Mouse (Mus musculus) mature B cell (primary cell): Measurements from ENCODE around the gene Adgrl3.
"Not testable (repeated sequence)": the region's sequence is repeated elsewhere in the genome, so short reads cannot be mapped to it uniquely, and the experiment has no call there.

Source experiments
- in situ Hi-C: fragments of 300-500 bp; cut with MboI; formaldehyde crosslinking; loops from 2 replicates; pipeline ENCODE4 v1.14.3; 2019

Gene Adgrl3

GRCm38 (mm10) chr5:81405582-81406143 lies 385.7 kb downstream of the Adgrl3 start:
- in situ Hi-C loops = no loop called here

GRCm38 (mm10) chr5:81417326-81417725 lies 397.4 kb downstream of the Adgrl3 start:
- in situ Hi-C loops = no loop called here

GRCm38 (mm10) chr5:81427393-81427792 lies 407.5 kb downstream of the Adgrl3 start:
- in situ Hi-C loops = no loop called here

GRCm38 (mm10) chr5:81436375-81436774 lies 416.4 kb downstream of the Adgrl3 start:
- in situ Hi-C loops = no loop called here

- in situ Hi-C loops = no loop called here
Observed at GRCm38 (mm10) chr5:81442150-81442549, 422.2 kb downstream of the Adgrl3 start.

GRCm38 (mm10) chr5:81465971-81466370 lies 446.0 kb downstream of the Adgrl3 start:
- in situ Hi-C loops = no loop called here

- in situ Hi-C loops = no loop called here
Observed at GRCm38 (mm10) chr5:81474681-81475080, 454.7 kb downstream of the Adgrl3 start.

GRCm38 (mm10) chr5:81475406-81475805 lies 455.5 kb downstream of the Adgrl3 start:
- in situ Hi-C loops = no loop called here

- in situ Hi-C loops = no loop called here
Observed at GRCm38 (mm10) chr5:81475971-81476606, 456.2 kb downstream of the Adgrl3 start.

GRCm38 (mm10) chr5:81480911-81481310 lies 461.0 kb downstream of the Adgrl3 start:
- in situ Hi-C loops = no loop called here

- in situ Hi-C loops = no loop called here
Observed at GRCm38 (mm10) chr5:81483890-81484289, 464.0 kb downstream of the Adgrl3 start.

- in situ Hi-C loops = no loop called here
Observed at GRCm38 (mm10) chr5:81501076-81501475, 481.1 kb downstream of the Adgrl3 start.

- in situ Hi-C loops = no loop called here
Observed at GRCm38 (mm10) chr5:81518720-81519496, 499.0 kb downstream of the Adgrl3 start.

GRCm38 (mm10) chr5:81519497-81520382 lies 499.8 kb downstream of the Adgrl3 start:
- in situ Hi-C loops = no loop called here

GRCm38 (mm10) chr5:81522760-81523159 lies 502.8 kb downstream of the Adgrl3 start:
- in situ Hi-C loops = no loop called here

GRCm38 (mm10) chr5:81524532-81524961 lies 504.6 kb downstream of the Adgrl3 start:
- in situ Hi-C loops = no loop called here

GRCm38 (mm10) chr5:81525326-81525725 lies 505.4 kb downstream of the Adgrl3 start:
- in situ Hi-C loops = no loop called here

- in situ Hi-C loops = no loop called here
Observed at GRCm38 (mm10) chr5:81531639-81532038, 511.7 kb downstream of the Adgrl3 start.

- in situ Hi-C loops = no loop called here
Observed at GRCm38 (mm10) chr5:81550211-81550610, 530.3 kb downstream of the Adgrl3 start.

- in situ Hi-C loops = not testable (repeated sequence)
Observed at GRCm38 (mm10) chr5:81555149-81555548, 535.2 kb downstream of the Adgrl3 start.

- in situ Hi-C loops = no loop called here
Observed at GRCm38 (mm10) chr5:81556008-81556407, 536.1 kb downstream of the Adgrl3 start.

GRCm38 (mm10) chr5:81558965-81559364 lies 539.0 kb downstream of the Adgrl3 start:
- in situ Hi-C loops = no loop called here
